Mouse (Mus musculus): ENCODE data around the gene Riok1. TPM values are rescaled to one million over a fixed set of nuclear protein-coding genes. Genes with fewer than 3 reads are reported as not detected.

Riok1 gene
- polyA plus RNA-seq, 1 experiment from 2014 or later = 45.9 TPM

DNA sequence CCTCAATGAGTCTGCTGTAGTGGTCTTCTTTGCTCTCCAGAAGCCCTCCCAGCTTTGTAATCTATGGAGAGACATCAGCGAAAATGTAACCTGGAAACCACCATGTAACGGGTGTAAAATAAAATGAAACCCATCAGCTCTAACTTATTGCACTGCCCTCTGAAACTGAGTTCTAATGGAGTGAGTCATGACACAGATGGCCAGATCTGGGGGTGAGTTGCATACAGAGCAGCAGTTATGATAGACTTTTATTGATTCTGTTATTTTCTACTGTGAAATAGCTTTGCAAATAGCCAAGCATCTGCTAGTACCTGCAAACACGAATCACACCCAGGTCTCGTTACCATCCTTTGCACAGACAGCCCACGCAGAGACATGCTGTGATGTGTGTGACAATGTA, 24.4 kb upstream of the Riok1 start:
- 81% methylated on average over 5 of the region's 5 CpGs for WGBS
- H3K27me3 ChIP-seq (replicated peaks) = no peaks in the 10 kb centered on the region

DNA sequence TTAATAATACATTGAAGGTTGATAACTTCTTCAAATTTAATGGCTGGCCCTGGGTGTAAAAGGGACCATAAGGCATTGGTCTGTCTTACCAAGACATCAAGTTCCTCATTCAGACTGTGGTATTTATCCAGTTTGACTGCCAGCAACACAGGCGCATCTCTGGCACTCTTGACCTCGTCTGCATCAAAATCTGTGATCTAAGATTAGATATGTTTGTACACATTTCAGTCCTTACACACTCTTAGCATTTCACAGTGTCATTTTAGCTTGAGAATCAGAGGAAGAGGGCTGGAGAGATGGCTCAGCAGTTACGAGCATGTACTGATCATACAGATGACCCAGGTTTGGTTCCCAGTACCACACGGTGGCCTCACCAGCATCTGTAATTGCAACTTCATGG, 21.2 kb upstream of the Riok1 start:
- Histone ChIP-seq H3K36me3 (no peaks in the 10 kb centered on the region), H3K4me3 (replicated peaks) (no peak overlapping the region), H3K27ac (no peak overlapping the region), H3K9me3 (no peaks in the 10 kb centered on the region), H3K4me2 (replicated peaks) (no peak overlapping the region), H3K27me3 (replicated peaks) (no peaks in the 10 kb centered on the region), H3K9ac (no peak overlapping the region), H3K4me1 (replicated peaks) (no peaks in the 10 kb centered on the region)
- WGBS = 90% methylated on average over 4 of the region's 4 CpGs
- ATAC-seq = no peak

More for the DNA sequence above, 24.4 kb upstream of the Riok1 start:
- Histone ChIP-seq H3K4me2 (replicated peaks) (no peak overlapping the region), H3K27ac (no peak overlapping the region), H3K9me3 (no peaks in the 10 kb centered on the region), H3K4me1 (replicated peaks) (no peaks in the 10 kb centered on the region), H3K9ac (no peak overlapping the region), H3K36me3 (no peaks in the 10 kb centered on the region), H3K4me3 (replicated peaks) (no peak overlapping the region)
- no peak for ATAC-seq

DNA sequence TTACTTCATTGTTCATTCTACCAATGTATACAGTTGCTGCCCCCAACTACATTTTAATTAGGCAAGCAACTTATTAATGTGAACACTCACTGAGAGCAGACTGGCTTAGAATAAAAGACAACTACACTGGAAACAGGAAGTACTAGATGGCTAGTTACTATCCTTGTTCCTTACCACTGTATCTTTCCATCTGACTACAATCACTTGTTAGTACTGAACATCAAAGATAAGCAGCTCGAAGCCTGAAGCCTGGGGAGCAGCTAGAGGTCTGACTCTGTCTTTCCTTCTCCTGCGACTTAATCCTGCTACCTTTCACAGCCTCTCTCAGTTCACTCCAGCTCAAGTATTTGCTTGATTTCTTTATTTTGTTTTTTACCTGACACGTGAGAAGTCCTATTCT, 18.0 kb upstream of the Riok1 start:
- ATAC-seq = no peak
- Histone ChIP-seq H3K4me2 (replicated peaks) (no peak overlapping the region), H3K9me3 (no peaks in the 10 kb centered on the region), H3K27ac (no peak overlapping the region), H3K4me1 (replicated peaks) (no peaks in the 10 kb centered on the region), H3K36me3 (no peaks in the 10 kb centered on the region), H3K4me3 (replicated peaks) (no peak overlapping the region), H3K9ac (no peak overlapping the region), H3K27me3 (replicated peaks) (no peaks in the 10 kb centered on the region)
- whole genome bisulfite sequencing = 69% methylated on average over 3 of the region's 3 CpGs

DNA sequence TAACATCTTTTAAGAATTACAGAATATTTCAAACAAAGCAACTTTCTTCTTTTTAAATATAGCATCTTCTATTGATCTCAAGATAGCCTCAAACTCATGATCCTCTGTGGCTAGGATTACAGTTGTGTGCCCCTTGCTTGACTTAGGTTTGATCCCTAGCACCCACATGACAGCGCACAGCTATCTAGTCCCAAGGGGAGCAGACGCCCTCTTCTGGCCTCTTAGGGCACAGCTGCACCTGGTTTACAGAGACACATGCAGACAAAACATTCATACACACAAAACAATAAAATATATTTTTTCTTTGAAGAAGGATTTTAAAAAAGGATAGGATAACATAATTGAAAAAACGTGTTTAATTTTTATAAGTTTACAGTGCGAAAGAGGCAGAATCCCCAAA, 10.9 kb upstream of the Riok1 start:
- no peaks in the 10 kb centered on the region for H3K9me3 ChIP-seq
- H3K27ac ChIP-seq = no peak overlapping the region
- no peak for ATAC-seq
- H3K4me2 ChIP-seq (replicated peaks) = no peak overlapping the region
- no peak overlapping the region for H3K4me3 ChIP-seq (replicated peaks)
- no peaks in the 10 kb centered on the region for H3K27me3 ChIP-seq (replicated peaks)
- H3K9ac ChIP-seq = no peak overlapping the region
- H3K4me1 ChIP-seq (replicated peaks) = no peaks in the 10 kb centered on the region
- 46% methylated on average over 4 of the region's 4 CpGs for WGBS
- no peaks in the 10 kb centered on the region for H3K36me3 ChIP-seq

DNA sequence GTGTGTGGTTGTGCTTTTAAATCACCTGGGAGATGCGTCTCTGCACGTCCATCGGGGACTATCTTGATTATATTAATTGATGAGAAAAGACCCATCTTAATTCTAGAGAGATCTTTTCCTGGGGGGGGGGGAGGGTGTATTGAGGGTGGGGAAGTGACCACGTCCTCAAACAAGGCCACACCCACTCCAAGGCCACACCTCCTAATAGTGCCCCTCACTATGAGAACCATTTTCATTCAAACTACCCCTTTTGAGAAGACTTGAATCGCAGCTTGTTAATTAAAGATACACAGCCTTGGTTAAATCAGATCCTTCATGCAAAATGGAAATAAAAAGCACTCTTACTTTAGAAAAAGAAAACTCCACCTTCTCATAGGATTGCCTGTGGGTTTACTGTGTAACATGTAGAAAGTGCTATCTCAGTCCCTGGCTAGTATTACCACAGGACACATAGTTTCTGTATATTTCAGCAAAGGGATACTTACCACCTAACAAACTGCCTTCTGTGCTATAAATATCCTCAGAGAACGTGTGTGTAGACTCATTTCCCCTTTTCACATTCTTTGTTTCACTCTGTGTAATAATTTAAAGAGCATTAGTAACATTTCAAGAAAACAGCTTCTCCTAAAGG, 9.1 kb upstream of the Riok1 start:
- no peak overlapping the region for H3K4me3 ChIP-seq (replicated peaks)
- H3K36me3 ChIP-seq = no peaks in the 10 kb centered on the region
- H3K9ac ChIP-seq = no peak overlapping the region
- WGBS = 66% methylated on average over 6 of the region's 6 CpGs
- no peaks in the 10 kb centered on the region for H3K27me3 ChIP-seq (replicated peaks)
- no peak overlapping the region for H3K4me2 ChIP-seq (replicated peaks)
- no peak for ATAC-seq
- H3K27ac ChIP-seq = no peak overlapping the region
- H3K4me1 ChIP-seq (replicated peaks) = no peaks in the 10 kb centered on the region
- H3K9me3 ChIP-seq = no peaks in the 10 kb centered on the region

DNA sequence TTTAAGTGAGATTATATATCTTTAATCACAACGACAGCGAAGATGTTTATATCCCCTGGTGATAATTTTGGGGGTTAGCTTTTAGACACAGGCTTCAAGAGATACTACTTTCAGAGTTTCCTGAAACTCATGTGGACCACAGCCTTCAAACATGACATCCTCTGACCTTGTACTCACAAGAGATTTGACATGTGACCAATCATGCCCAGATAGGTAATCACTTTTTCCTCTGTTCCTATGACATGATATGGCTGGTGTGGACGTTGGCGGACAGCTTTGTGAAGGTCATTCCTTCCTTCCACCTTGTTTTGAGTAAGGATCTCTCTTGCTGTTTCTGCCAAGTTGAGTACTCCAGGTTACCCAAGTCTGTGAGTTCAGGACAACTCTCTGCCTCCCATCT, 8.4 kb upstream of the Riok1 start:
- H3K4me3 ChIP-seq (replicated peaks) = no peak overlapping the region
- no peaks in the 10 kb centered on the region for H3K9me3 ChIP-seq
- no peaks in the 10 kb centered on the region for H3K36me3 ChIP-seq
- H3K4me1 ChIP-seq (replicated peaks) = no peaks in the 10 kb centered on the region
- no peak overlapping the region for H3K27ac ChIP-seq
- WGBS = 77% methylated on average over 4 of the region's 4 CpGs
- H3K4me2 ChIP-seq (replicated peaks) = no peak overlapping the region
- H3K9ac ChIP-seq = no peak overlapping the region
- no peak for ATAC-seq
- H3K27me3 ChIP-seq (replicated peaks) = no peaks in the 10 kb centered on the region

DNA sequence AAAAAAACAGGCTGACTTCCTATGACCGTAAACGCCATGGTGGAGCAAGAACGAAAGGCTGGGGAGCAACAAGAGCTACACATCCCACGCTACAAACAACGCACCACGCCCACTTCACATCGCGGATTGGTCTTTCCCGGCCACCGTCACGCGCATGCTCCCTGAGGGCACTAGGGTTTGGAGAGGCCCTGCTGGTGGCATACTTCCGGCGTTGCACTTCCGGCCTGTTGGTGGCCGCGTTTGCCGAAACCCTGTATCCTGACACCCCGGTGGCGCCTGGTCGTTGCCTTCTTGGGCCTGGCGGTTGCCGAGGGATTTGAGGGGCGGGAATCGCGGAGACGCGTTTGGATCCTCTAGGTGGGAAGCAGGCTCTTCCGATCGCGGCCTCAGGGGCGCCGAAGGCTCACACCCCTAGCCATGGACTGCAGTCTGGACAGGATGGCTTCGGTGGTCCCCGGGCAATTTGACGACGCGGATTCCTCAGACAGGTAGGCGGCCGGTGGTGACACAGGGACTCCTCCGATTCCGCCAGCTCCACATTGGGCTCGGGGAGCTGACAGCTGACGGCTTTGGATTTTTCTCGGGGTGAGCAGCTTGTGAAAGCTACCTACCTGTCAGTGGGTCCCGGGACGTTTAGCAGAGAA, 371 bp downstream of the Riok1 start, which contains the start of gene Cage1:
Gene Cage1, minus strand, starts transcription at position 26 of the 644 bp plus-strand sequence.
- H3K27ac ChIP-seq = peak within 1 kb of the TSS; percentile 71
- H3K36me3 ChIP-seq = peaks cover 13% of the 10 kb centered on the region
- no peaks in the 10 kb centered on the region for H3K27me3 ChIP-seq (replicated peaks)
- WGBS = under 1% methylated on average over 47 of the region's 47 CpGs
- H3K4me1 ChIP-seq (replicated peaks) = no peaks in the 10 kb centered on the region
- H3K4me2 ChIP-seq (replicated peaks) = peak within 1 kb of the TSS; percentile 69
- peak within 1 kb of the TSS; percentile 84 for H3K9ac ChIP-seq
- H3K9me3 ChIP-seq = no peaks in the 10 kb centered on the region
- H3K4me3 ChIP-seq (replicated peaks) = peak within 1 kb of the TSS; percentile 78
- peak; percentile 98 for ATAC-seq

DNA sequence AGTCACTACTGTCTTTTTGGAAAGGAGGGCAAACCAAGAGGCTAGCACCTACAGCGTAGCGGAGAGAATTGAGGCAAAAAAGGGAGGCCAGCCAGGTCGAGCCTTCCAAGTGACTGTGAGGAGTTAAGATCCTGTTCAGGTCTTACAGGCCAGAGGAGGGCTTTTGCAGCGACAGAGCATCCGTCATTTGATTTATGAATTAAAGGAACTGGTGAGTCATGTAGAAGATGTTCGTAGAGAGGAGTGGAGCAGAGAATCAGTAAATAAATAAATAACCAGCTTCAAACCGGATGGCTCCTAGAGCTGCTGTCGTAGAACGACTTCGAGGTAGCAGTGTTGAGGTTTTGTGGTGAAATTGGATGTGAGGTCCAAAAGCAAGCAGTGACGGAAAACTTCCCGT, 1.0 kb downstream of the Riok1 start:
- no peak for ATAC-seq
- H3K27ac ChIP-seq = no peak overlapping the region
- no peaks in the 10 kb centered on the region for H3K4me1 ChIP-seq (replicated peaks)
- H3K4me2 ChIP-seq (replicated peaks) = peak overlapping the region; percentile 69
- H3K9ac ChIP-seq = peak overlapping the region; percentile 84
- H3K36me3 ChIP-seq = peaks cover 13% of the 10 kb centered on the region
- no peaks in the 10 kb centered on the region for H3K27me3 ChIP-seq (replicated peaks)
- H3K9me3 ChIP-seq = no peaks in the 10 kb centered on the region
- WGBS = 33% methylated on average over 12 of the region's 12 CpGs
- H3K4me3 ChIP-seq (replicated peaks) = peak overlapping the region; percentile 78

DNA sequence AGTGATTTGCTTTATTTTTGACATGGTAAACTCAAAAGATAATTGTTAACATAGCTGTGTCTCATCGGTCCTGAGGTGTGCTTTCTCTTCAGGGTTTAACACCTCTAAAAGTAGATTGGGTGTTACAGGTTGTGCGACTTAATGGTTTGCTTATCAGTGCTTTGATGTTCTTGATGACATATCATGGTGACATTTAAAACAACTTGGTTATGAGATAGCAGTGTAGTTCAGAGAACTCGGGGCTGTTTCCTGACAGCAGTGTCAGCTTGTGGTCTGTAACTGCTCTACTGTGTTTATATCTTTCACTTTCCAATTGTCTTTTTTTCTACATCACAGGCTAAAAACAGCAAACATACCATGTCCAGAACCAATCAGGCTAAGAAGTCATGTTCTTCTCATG, 13.1 kb downstream of the Riok1 start:
- H3K27me3 ChIP-seq (replicated peaks) = no peaks in the 10 kb centered on the region
- peaks cover 47% of the 10 kb centered on the region for H3K36me3 ChIP-seq
- no peaks in the 10 kb centered on the region for H3K4me1 ChIP-seq (replicated peaks)
- WGBS = 82% methylated on average over 3 of the region's 3 CpGs
- ATAC-seq = no peak
- no peak overlapping the region for H3K9ac ChIP-seq
- no peaks in the 10 kb centered on the region for H3K9me3 ChIP-seq
- H3K4me3 ChIP-seq (replicated peaks) = no peak overlapping the region
- no peak overlapping the region for H3K27ac ChIP-seq
- H3K4me2 ChIP-seq (replicated peaks) = no peak overlapping the region

DNA sequence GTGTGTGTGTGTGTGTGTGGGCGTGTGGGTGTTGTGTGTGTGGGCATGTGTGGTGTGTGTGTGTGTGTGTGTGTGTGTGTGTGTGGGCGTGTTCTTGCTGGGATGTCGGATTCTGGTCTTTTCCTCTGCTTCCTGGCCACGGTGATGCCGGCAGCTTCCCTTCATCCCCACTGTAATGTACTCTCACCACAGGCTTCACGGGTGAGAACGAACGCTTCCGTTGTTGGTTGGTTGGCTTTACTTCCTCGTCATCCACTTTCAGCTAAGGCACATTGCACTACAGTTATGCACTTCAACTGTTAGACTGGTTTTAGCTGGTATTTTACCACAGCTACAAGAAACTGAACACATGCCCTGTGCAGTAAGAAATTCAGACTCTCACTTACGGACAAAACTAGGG, 25.9 kb downstream of the Riok1 start:
- ATAC-seq = no peak
- H3K4me2 ChIP-seq (replicated peaks) = no peak overlapping the region
- H3K27me3 ChIP-seq (replicated peaks) = no peaks in the 10 kb centered on the region
- peaks cover 8% of the 10 kb centered on the region for H3K36me3 ChIP-seq
- 91% methylated on average over 11 of the region's 11 CpGs for WGBS
- H3K9ac ChIP-seq = no peak overlapping the region
- no peaks in the 10 kb centered on the region for H3K9me3 ChIP-seq
- H3K27ac ChIP-seq = no peak overlapping the region
- H3K4me3 ChIP-seq (replicated peaks) = no peak overlapping the region
- no peaks in the 10 kb centered on the region for H3K4me1 ChIP-seq (replicated peaks)

DNA sequence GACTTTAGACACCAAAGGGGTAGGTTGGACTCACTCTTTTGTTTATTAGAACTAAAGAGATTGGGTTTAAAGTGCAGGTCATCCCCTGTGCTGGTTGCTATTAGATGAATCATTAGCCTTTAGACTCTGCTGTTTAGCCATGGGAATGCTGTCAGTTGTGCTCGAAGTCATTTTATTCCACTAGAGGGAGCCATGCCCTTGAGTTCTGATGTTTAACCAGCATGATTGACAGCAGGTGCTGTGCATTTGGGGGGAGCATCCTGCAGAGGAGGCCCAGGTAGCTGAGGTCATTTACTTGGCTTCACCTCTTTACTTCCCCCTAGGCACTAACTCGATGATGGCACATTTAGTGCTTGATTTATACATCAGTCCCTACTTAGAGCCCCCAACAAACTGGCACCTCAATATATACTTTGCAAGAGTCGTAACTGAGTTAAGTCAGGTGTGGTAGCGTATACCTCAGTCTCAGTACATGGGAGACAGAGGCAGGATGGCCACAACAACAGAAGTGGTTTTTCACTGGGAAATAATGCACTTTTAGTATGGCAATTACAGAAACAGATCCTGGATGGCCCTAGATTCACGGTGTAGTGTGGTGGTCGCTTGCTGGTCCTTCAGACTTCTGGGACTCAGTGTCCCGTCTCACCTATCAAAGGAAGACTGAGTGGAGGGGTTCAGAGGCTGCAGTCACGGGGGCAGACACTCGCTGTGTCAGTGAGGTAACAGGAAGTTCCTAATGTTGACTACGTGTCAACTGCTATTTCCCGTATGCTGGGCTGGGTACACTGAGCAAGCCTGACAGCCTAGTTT, 28.3 kb downstream of the Riok1 start:
- H3K4me3 ChIP-seq (replicated peaks) = no peak overlapping the region
- H3K4me1 ChIP-seq (replicated peaks) = no peaks in the 10 kb centered on the region
- no peak overlapping the region for H3K27ac ChIP-seq
- no peaks in the 10 kb centered on the region for H3K36me3 ChIP-seq
- no peaks in the 10 kb centered on the region for H3K9me3 ChIP-seq
- WGBS = 67% methylated on average over 11 of the region's 11 CpGs
- peak; percentile 87 for ATAC-seq
- H3K27me3 ChIP-seq (replicated peaks) = no peaks in the 10 kb centered on the region
- H3K9ac ChIP-seq = no peak overlapping the region
- no peak overlapping the region for H3K4me2 ChIP-seq (replicated peaks)

DNA sequence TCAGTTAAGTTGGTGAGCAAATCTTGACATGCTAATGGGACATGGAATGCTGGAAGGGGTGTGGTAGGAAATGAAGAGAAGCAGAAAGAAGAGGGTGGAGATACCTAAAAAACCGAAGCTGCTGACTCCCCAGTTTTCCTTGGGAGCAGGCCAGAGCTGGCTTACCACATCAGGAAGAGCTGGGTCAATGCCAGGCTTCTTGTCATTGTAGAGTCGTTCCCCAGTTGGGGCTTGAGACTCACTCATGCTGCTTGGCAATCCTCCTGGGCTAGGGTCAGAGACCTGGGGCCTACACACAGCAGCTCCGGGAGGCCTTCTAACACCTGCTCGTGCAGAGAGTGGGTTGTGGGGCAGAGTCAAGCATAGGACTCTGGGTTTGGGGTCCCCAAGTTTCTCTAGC, 34.1 kb downstream of the Riok1 start:
- WGBS = 65% methylated on average over 4 of the region's 4 CpGs
- Histone ChIP-seq H3K36me3 (no peaks in the 10 kb centered on the region), H3K27me3 (replicated peaks) (no peaks in the 10 kb centered on the region), H3K9ac (no peak overlapping the region), H3K4me3 (replicated peaks) (no peak overlapping the region), H3K9me3 (no peaks in the 10 kb centered on the region), H3K27ac (no peak overlapping the region), H3K4me1 (replicated peaks) (peaks cover 6% of the 10 kb centered on the region), H3K4me2 (replicated peaks) (no peak overlapping the region)
- ATAC-seq = no peak
